Mouse (Mus musculus) megakaryocyte, embryonic 14.5 days (primary cell): ENCODE data around the gene Dlx1. TPM values are rescaled to one million over a fixed set of nuclear protein-coding genes. Genes with fewer than 3 reads are reported as not detected.

Experiments
- H3K27me3 ChIP-seq: replicated peaks from 2 replicates; pipeline ENCODE3; 2012; ENCODE audit warnings: inconsistent platforms
- H3K36me3 ChIP-seq: replicated peaks from 2 replicates; pipeline ENCODE3; 2012; ENCODE audit warnings: low read length, inconsistent platforms, mixed read lengths
- H3K4me1 ChIP-seq: 2 replicates; pipeline ENCODE4 v1.6.1; 2012; ENCODE audit warnings: inconsistent platforms
- H3K4me3 ChIP-seq: replicated peaks from 2 replicates; pipeline ENCODE3; 2012; ENCODE audit warnings: moderate library complexity, mild to moderate bottlenecking, inconsistent platforms
- H3K9me3 ChIP-seq: 2 replicates; pipeline ENCODE4 v1.6.1; 2012; ENCODE audit warnings: inconsistent platforms
- FLI1 ChIP-seq: IDR thresholded peaks from 2 replicates; pipeline ENCODE4 v1.6.1; 2012; ENCODE audit warnings: low read length, inconsistent platforms, mixed read lengths
- GATA1 ChIP-seq: IDR thresholded peaks from 3 replicates; pipeline ENCODE4 v1.6.1; 2012; ENCODE audit warnings: mixed read lengths, low read length, inconsistent platforms, borderline replicate concordance
- polyA plus RNA-seq: library from polyadenylated mRNA; stranded (reverse); fragments of >175 nt; gene quantifications from 2 replicates; pipeline ENCODE4 v1.2.3, GENCODE M21; 2012; ENCODE audit warnings: low replicate concordance; ENCODE audit not compliant: insufficient read depth

Gene Dlx1
- polyA plus RNA-seq, 1 experiment: 0.31 TPM

GRCm38 (mm10) chr2:71580632-71581466 is 52.9 kb downstream of the Dlx1 start:
- H3K4me1 ChIP-seq: peaks cover 21% of the 10 kb centered on the region
- peaks cover 37% of the 10 kb centered on the region for H3K27me3 ChIP-seq
- no peaks in the 10 kb centered on the region for H3K36me3 ChIP-seq
- peak overlapping the region; percentile 90 for H3K4me3 ChIP-seq
- peaks cover 5% of the 10 kb centered on the region; the same call in 1 of the 2 replicates for H3K9me3 ChIP-seq
- TF ChIP-seq GATA1 (no peak), FLI1 (no peak)

- TF ChIP-seq GATA1 (no peak), FLI1 (no peak)
- no peaks in the 10 kb centered on the region for H3K36me3 ChIP-seq
- H3K4me1 ChIP-seq: peaks cover 21% of the 10 kb centered on the region
- peaks cover 3% of the 10 kb centered on the region; the same call in 1 of the 2 replicates for H3K9me3 ChIP-seq
- peaks cover 40% of the 10 kb centered on the region for H3K27me3 ChIP-seq
- peak overlapping the region; percentile 90 for H3K4me3 ChIP-seq
These were observed 53.6 kb downstream of the Dlx1 start for GRCm38 (mm10) chr2:71581488-71581887.

Other genes with a start within 250 kb of the Dlx1 start
- 4.7 and 7.9 TPM in 2 replicates for gene Slc25a12, start 160.4 kb upstream of the Dlx1 start, polyA plus RNA-seq
- 0.48 TPM in 1 of 2 replicates, not detected in the other for gene Hat1, start 139.2 kb upstream of the Dlx1 start, polyA plus RNA-seq
- 3.5 TPM in 1 of 2 replicates, not detected in the other for gene Metap1d, start 74.8 kb upstream of the Dlx1 start, polyA plus RNA-seq
- gene Dlx2, start 18.6 kb downstream of the Dlx1 start, polyA plus RNA-seq: not detected in 2 replicates
- 75.0 and 110 TPM in 2 replicates for gene Itga6, start 217.5 kb downstream of the Dlx1 start, polyA plus RNA-seq